Mouse (Mus musculus): ENCODE measurements around the gene Igdcc4. TPM values are rescaled to one million over a fixed set of nuclear protein-coding genes. Genes with fewer than 3 reads are reported as not detected.
A peak's percentile ranks its signal among the peaks of the same experiment; 100 is the strongest.

Igdcc4 gene
- total RNA-seq, 2 experiments from 2014 or later = 24.9 to 30.8 TPM

DNA sequence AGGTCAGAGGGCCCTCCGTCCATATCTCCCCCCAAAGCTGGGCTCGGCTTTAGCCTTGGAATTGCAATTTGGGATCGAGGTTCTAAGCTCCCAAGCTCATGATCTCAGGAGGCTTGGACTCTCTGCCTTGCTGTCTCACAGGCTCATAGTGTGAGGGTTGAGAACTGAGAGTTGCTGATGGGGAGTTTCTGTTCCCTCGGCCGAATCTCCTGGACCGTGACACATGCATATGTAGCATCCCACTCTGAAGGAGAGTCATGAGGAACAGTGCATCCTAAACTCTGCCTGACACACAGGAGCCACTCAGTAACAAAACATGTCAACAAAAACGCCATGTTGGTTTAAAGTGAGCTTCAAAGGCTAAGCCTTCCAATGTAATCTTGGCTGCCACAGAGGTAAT is 47.2 kb downstream of the Igdcc4 start:
- DNase-seq (ENCODE audit: low spot score in 2 of 2) = no peak
- intact Hi-C loops (cut with DNase I) = no loop called here

DNA sequence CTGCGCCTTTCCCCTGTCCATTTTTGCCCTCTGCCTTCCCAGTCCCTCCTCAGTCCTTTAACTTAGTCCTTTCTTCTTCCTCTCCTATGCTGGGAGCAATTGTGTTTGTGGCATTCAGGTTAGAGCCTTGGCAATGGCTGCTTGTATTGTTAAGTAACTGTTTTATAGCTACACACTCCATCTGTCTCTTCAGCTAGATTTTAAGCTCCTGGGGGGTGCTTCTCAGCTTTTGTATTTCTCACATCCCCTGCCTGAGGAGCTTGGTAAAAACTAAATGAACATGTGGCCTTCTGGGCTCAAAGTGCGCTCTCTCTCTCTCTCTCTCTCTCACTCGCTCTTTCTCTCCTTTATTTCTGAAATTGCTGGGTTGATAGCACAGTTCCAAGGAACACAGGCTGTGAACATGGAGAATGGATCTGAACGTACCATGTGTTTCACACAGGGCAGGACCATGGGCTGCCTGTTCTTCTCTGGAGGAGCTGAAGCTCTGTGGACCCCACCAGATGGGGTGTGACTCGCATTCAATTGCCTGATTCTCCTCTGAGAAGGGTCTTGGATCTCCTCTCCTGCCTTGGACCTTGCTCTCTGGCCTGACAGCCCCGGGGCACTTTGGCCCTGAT is 51.5 kb downstream of the Igdcc4 start:
- DNase-seq (ENCODE audit: low spot score in 2 of 2) = no peak
- intact Hi-C loops (cut with DNase I) = no loop called here

DNA sequence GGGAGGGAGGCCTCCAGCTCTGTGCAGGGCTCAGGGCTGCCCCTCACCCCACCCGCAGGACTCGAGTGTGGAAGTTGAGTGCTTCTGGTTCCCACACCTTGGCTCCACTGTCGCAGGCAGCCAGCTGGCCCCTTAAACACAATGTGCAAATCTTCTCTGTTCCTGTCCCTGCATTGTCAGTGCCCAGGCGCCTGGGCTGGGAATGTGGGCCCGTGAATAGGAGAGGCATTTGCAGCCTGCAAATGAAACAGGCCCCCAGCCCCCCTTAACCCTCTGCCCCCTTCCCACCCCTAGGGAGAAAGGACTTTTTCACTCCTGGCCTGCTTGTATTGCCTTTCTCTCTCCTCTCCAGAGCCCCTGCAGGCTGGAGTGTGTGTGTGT is 52.0 kb downstream of the Igdcc4 start:
- intact Hi-C loops (cut with DNase I) = no loop called here
- no peak for DNase-seq (ENCODE audit: low spot score in 2 of 2)

GRCm38 (mm10) chr9:65154692-65155455 is 53.6 kb downstream of the Igdcc4 start:
- intact Hi-C loops (cut with DNase I) = no loop called here

DNA sequence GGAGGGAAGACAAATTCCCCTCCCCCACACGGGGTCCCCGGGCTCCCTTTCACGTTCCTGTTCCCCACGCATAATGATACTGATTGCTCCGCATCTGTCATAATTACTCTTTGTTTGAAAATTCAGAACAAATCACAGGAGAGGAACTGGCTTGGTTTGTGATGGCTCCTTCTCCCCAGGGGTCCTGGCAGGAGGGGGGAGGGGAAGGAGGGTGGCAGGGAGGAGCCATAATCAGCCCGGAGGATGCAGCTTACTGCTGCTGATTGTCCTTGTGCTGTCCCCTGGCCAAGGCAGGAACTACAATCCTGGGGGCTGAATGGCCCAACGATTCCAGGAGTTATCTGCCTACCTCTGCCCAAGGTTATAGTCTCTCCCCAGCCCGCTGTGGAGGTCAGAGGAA is 55.3 kb downstream of the Igdcc4 start:
- intact Hi-C loops (cut with DNase I) = no loop called here

More at GRCm38 (mm10) chr9:65154692-65155455, 53.6 kb downstream of the Igdcc4 start:
- no peak for DNase-seq (ENCODE audit: low spot score in 2 of 2)

DNA sequence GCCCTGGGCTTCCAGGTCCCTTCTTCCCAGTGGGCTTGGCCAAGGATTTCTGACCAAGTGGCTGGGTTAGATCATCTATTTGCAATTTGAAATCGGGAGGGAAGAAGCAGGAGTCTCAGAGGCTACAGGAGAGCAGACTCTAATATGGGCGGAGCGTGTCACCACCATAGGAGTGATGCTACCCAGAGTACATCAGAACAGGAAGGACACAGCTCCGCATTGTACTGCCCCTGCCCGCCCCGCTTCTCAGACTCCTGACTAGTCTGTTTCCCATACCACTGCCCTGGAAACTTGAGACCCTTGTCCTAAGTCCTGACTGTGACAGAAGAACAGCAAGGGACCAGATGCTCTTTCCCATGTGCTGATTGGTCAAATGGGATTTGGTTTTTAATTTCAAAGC is 56.3 kb downstream of the Igdcc4 start:
- no peak for DNase-seq (ENCODE audit: low spot score in 2 of 2)
- intact Hi-C loops (cut with DNase I) = no loop called here

More for the DNA sequence above, 55.3 kb downstream of the Igdcc4 start:
- no peak for DNase-seq (ENCODE audit: low spot score in 2 of 2)

- intact Hi-C loops (cut with DNase I) = no loop called here
- DNase-seq (ENCODE audit: low spot score in 2 of 2) = no peak
Observed at GRCm38 (mm10) chr9:65161188-65161587, 59.9 kb downstream of the Igdcc4 start.

DNA sequence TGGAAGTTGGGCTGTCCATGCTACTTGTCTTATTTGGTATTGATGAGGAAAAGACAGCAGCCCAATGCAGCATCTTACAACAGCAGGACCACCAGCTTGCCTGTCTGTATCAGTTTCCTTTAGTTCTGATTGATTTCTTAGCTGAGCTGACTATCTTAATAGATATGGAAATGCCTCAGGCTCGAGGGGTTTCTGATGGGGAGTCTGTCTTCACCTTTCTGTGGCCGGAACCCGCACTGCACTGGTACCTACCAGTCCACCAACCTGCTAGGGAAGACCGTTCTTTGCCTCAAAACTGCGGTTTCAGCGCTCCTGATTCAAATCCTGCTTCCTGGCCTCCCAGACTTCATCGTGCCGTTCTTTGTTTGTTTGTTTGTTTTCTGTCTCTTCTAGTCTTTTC is 60.6 kb downstream of the Igdcc4 start:
- DNase-seq (ENCODE audit: low spot score in 2 of 2) = no peak
- intact Hi-C loops (cut with DNase I) = no loop called here

- peak; percentile 28 to 47 for DNase-seq (ENCODE audit: low spot score in 2 of 2)
- intact Hi-C loops (cut with DNase I) = no loop called here
Observed at GRCm38 (mm10) chr9:65162711-65163639, 61.7 kb downstream of the Igdcc4 start.

DNA sequence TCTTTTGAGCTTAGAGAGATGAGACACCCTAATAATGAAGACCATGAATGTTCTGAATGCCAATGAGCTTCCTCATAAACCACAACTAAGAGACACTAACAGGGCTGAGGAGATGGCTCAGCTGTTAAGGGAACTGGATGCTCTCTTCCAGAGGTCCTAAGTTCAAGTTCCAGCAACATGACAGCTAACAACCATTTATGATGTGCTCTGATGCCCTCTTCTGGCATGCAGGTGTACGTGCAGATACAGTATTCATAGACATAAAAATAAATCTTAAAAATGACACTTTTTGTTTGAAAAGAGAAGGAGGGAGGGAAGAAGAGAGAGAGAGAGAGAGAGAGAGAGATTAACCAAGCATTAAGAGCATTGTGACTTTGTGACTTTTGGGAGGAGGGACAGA is 63.6 kb downstream of the Igdcc4 start:
- no peak for DNase-seq (ENCODE audit: low spot score in 2 of 2)
- intact Hi-C loops (cut with DNase I) = no loop called here

DNA sequence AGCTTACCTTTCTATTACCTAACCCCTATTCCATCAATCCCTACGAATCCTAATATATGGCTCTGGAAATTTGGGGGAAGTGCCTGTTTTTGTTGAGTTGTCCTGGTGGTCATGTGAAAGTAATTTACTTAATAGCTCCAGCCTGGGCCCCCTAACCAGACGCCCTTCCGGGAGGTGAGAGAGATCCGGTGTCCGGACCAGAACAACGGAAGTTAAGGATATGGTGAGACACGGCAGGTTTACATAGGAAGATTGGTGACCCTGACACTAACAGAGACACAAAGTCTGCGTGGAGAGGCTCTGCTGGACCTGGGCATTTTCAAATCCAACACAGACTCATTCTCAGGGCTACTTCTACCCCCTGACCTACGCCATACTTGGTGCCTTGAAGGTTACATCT is 65.1 kb downstream of the Igdcc4 start:
- intact Hi-C loops (cut with DNase I) = no loop called here
- DNase-seq (ENCODE audit: low spot score in 2 of 2) = no peak

- intact Hi-C loops (cut with DNase I) = no loop called here
- no peak for DNase-seq (ENCODE audit: low spot score in 2 of 2)
Observed at GRCm38 (mm10) chr9:65168534-65168933, 67.2 kb downstream of the Igdcc4 start.

- no peak for DNase-seq (ENCODE audit: low spot score in 2 of 2)
- intact Hi-C loops (cut with DNase I) = no loop called here
Observed at GRCm38 (mm10) chr9:65168952-65169351, 67.7 kb downstream of the Igdcc4 start.

DNA sequence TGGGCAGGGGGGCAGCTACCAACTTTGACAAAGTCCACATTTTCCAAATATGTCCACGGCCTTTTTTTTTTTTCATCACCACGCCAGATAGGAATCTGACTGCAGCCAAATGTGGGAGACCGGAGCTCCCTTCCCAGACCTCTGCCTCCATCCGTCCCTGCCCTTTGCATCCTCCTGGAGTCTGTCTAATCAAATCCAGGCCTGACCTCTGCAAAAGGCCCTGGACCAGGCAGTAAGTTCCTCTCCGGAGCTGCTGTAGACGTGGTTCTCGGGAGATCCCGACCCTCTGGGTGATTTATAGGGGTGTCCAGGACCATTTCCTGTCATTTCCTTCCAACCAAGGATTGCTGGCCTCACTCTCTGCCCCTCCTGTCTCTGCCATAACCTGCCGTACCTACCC is 71.4 kb downstream of the Igdcc4 start:
- no peak for DNase-seq (ENCODE audit: low spot score in 2 of 2)
- intact Hi-C loops (cut with DNase I) = no loop called here

- intact Hi-C loops (cut with DNase I) = no loop called here
- DNase-seq (ENCODE audit: low spot score in 2 of 2) = no peak
Observed at GRCm38 (mm10) chr9:65175234-65175938, 74.1 kb downstream of the Igdcc4 start.

DNA sequence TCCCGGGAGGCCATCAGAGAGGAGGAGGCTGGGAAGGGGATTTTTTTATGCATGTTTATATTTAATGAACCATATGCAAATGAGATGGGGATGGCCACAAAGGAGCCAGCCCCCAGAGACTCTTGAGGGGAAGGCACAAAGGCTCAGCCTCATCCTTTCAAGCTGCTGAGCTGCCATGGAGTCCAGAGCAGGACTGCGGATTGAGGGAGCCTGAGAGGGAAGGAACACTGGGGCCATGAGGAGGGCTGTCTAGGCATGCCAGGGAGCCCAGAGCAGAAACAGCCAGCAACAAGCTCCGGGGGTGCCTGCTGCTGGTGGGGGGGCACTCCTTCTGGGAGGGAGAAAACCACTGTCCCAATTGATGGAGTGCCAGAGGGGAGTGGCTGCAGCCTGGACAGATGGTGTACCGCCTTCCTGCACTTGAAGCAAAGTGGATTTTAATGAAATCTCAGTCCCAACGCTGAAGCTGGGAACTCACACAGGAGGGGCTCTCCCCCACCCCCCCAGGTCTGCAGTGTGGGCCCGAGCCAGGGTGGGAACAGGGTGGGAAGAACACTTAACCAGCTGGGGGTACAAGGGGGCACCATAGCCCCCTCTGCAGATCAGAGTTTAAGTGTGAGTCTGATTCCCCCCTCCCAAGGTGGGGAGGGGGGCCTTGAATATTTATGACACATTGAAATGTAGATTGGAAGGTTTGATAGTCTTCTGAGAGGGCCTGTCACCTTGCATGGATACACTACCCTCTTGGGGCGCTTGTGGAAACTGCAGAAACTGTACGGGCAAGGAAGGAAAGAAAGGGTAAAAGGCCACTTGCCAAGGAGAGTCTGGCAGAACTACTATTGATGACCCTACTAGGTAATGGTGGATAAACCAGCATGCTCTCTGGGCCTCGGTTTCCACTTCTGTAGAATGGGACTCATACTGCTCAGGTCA is 74.9 kb downstream of the Igdcc4 start:
- intact Hi-C loops (cut with DNase I) = no loop called here
- no peak for DNase-seq (ENCODE audit: low spot score in 2 of 2)

GRCm38 (mm10) chr9:65177497-65177896 is 76.2 kb downstream of the Igdcc4 start:
- no peak for DNase-seq (ENCODE audit: low spot score in 2 of 2)

DNA sequence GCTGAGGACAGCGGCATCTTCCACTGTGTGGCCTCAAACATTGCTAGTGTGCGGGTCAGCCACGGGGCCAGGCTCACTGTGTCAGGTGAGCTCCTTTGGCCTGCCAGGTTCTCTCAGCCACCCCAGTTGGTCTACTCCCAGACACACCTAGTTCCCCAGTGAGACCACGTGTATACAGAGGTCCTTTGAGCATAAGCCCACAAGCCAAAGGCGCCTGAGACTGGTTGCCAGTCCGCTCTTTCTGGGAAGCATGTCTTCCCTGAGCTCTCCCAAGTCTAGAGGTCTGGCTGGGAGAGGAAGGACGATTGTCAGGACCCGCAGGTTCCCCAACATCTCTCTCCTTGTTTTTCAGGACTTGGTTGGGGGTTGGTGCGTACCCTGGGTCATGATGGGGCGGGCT is 76.6 kb downstream of the Igdcc4 start:
- DNase-seq (ENCODE audit: low spot score in 2 of 2) = no peak
- intact Hi-C loops (cut with DNase I) = no loop called here

More at GRCm38 (mm10) chr9:65177497-65177896, 76.2 kb downstream of the Igdcc4 start:
- intact Hi-C loops (cut with DNase I) = no loop called here

All from left cerebral cortex, postnatal 36 days (tissue).